Mouse (Mus musculus): ENCODE results near the gene Chd1. TPM values are rescaled to one million over a fixed set of nuclear protein-coding genes. Genes with fewer than 3 reads are reported as not detected.
"Not testable (repeated sequence)": the region's sequence is repeated elsewhere in the genome, so short reads cannot be mapped to it uniquely, and the experiment has no call there.

Gene Chd1
- total RNA-seq, 2 experiments from 2014 or later, result 21.4 to 25.9 TPM

- peak in 1 of 2 experiments; percentile 26 for DNase-seq (ENCODE audit: low spot score in 2 of 2)
Observed at GRCm38 (mm10) chr17:15731706-15732105, 26.9 kb downstream of the Chd1 start.

GRCm38 (mm10) chr17:15737346-15737917 is 32.7 kb downstream of the Chd1 start:
- no peak for DNase-seq (ENCODE audit: low spot score in 2 of 2)

DNA sequence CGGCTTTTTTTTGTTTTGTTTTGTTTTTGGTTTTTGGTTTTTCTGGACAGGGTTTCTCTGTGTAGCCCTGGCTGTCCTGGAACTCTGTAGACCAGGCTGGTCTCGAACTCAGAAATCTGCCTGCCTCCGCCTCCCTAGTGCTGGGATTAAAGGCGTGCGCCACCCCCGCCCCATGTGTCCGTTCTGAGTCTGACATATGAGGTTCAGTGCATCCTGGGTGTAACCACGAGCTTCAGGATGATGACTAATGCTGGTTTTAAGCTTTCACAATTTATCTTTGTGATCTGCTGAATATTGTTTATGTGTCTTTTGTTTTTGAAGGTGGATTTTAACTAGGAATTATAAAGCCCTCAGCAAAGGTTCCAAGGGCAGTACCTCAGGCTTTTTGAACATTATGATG is 37.1 kb downstream of the Chd1 start:
- peak in 1 of 2 experiments; percentile 45 for DNase-seq (ENCODE audit: low spot score in 2 of 2)

- DNase-seq (ENCODE audit: low spot score in 2 of 2), result peak in 1 of 2 experiments; percentile 38
Observed at GRCm38 (mm10) chr17:15742953-15743352, 38.2 kb downstream of the Chd1 start.

GRCm38 (mm10) chr17:15743379-15743778 is 38.6 kb downstream of the Chd1 start:
- no peak for DNase-seq (ENCODE audit: low spot score in 2 of 2)

GRCm38 (mm10) chr17:15746696-15747095 is 41.9 kb downstream of the Chd1 start:
- DNase-seq (ENCODE audit: low spot score in 2 of 2), result no peak

DNA sequence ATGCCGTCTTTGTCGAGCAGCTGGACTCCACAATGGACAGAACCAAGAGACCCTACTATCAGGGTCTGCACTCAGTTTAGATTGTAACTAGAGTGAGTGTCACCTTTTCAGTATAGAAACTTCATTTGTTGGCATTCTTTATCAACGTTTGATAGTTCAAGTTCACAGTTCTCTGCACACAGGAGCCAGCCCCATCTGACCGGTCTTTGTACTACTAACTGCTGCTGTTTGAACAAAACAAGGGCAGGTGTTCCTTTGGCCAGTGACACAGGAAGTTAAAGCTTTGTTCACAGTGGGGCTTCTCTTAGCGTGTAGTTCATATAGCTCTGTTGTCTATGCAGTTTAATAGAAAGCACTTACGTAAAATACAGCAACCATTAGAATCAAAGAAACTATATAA is 43.3 kb downstream of the Chd1 start:
- DNase-seq (ENCODE audit: low spot score in 2 of 2), result no peak

- not testable (repeated sequence) for DNase-seq (ENCODE audit: low spot score in 2 of 2)
Observed at GRCm38 (mm10) chr17:15751264-15751663, 46.5 kb downstream of the Chd1 start.

DNA sequence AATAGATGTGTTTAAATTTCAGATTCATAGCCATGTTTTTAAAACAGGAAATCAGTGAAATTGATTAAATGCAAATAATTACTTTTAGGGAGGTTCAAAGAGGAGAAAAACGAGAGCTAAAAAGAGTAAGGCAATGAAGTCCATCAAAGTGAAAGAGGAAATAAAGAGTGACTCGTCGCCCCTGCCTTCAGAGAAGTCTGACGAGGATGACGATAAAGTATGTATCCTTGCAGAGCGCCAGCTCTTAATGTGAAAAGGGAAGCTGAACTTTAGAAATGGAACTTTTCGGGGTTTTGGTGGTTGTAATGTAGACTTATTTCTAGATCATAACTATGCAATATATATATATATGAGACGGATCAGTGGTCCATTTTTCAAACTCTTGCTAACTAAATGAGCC is 56.4 kb downstream of the Chd1 start:
- no peak for DNase-seq (ENCODE audit: low spot score in 2 of 2)

- peak in 1 of 2 experiments; percentile 30 for DNase-seq (ENCODE audit: low spot score in 2 of 2)
Observed at GRCm38 (mm10) chr17:15769081-15769724, 64.4 kb downstream of the Chd1 start.

GRCm38 (mm10) chr17:15773956-15774355 is 69.2 kb downstream of the Chd1 start:
- DNase-seq (ENCODE audit: low spot score in 2 of 2), result no peak

GRCm38 (mm10) chr17:15774565-15775215 is 69.9 kb downstream of the Chd1 start:
- no peak for DNase-seq (ENCODE audit: low spot score in 2 of 2)

- no peak for DNase-seq (ENCODE audit: low spot score in 2 of 2)
Observed at GRCm38 (mm10) chr17:15776349-15776748, 71.6 kb downstream of the Chd1 start.

- peak in 1 of 2 experiments; percentile 77 for DNase-seq (ENCODE audit: low spot score in 2 of 2)
Observed at GRCm38 (mm10) chr17:15777979-15778378, 73.2 kb downstream of the Chd1 start.

GRCm38 (mm10) chr17:15787036-15787435 is 82.3 kb downstream of the Chd1 start:
- peak in 1 of 2 experiments; percentile 53 for DNase-seq (ENCODE audit: low spot score in 2 of 2)

DNA sequence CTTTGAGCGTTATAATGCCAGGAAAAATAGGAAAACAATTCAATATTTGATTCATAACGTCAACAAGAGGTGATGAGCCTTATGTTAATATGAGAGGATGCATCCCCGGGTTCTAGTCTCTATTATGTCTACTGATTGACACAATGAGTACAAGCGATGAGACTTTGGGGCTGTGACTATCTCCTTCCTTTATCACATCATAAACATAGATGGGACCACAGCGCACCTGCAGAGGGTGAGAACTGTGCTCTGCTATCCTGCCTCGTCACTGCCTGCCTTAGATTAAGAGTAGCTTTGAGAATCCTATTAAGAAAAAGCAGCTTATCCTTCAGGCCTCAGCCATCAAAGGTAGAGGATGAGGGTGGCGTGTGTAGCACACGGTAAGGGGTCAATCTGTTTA is 85.9 kb downstream of the Chd1 start:
- DNase-seq (ENCODE audit: low spot score in 2 of 2), result no peak

DNA sequence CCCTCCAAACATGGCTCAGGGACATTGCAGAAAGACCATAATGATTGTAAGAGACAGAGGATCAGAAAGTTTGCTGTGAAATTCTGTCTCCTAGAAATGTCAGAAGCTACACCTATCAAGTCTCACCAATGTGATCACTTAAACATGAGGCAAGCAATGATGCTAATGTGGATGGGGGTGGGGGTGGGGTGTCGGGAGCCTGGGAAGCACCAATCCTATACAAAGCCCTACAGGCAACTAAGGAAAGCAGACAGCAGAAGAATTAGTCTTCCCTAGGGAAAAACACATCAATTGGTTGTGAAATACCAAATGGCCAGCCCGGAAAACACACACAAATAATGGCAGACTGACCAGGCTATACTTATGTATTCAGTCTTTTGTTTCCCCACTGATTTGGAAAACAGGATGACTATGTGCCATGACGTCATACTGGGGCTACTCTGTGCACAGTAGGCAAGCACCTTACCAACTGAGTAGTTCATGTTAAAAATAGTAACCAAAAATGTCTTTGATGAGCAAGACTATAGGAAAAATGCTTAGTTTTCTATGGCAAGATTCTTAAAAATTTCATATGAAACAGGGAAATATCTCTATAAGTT is 94.5 kb downstream of the Chd1 start:
- DNase-seq (ENCODE audit: low spot score in 2 of 2), result no peak

DNA sequence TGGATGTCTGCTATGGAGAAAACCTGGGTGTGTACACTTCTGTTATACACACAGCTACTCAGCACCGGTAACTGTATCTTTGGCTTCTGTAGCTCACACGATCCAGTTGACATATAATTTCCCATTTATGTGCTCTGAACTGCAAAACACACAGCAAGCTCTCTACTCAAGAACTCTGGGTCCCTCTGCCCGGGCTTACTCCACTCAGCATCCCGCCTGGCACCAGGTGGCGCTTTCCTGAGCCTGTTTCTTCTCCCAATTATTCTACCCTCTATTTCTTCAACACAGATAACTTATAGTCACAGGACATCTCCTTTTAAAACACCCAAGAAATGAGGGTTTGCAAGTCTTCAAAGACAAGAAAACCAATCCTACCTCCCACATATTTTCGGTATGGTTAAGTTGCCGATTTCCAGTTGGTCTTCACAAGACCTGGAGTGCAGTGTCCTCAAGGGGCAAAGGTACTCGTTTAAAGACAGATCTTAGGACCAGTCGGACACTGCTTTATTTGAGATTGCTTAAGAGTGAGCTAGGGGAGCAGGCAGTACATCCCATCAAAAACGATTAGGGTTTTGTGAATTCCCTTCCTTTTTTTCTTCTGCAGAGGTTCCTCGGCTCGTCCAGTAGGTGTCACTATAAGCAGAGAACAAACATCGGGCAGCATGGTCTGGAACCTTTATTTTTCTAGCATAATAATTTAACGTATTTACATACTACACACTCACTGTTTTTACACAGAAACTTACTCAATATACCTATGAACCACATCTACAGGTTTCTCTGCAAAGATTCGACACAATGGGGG is 99.4 kb downstream of the Chd1 start:
- peak in 1 of 2 experiments; percentile 55 for DNase-seq (ENCODE audit: low spot score in 2 of 2)

DNA sequence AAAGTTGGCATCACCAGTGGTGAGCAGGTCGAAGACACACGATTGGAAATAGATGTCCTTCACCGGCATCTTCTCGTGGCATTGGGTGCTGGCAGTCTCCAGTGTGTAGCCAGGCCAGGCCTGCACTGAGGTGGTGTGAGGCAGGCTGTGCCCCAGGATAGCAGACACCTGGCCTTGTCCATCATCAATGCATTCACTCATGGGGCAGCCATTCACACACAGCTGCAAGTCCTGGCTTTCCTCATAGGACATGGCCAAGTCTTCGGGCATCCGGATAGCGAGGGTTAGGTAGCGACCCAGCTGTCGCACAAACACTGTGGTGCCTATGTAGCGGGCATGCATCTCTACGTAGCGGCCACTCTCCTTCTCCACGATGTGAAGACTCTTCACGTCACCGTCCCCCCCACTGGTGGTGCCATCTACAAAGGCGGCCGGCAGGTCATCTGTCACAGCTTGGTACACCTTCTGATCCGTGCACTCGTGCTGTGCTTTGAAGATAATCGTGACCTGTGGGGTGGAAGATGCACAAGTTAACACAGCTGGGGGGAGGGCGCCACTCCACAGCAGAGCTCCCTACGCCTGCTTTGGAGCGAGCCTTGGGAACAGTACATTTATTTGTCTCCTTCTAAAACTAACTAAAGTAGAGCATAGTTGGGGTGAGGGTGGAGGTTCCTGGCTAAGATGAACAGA is 102.7 kb downstream of the Chd1 start:
- DNase-seq (ENCODE audit: low spot score in 2 of 2), result no peak

DNA sequence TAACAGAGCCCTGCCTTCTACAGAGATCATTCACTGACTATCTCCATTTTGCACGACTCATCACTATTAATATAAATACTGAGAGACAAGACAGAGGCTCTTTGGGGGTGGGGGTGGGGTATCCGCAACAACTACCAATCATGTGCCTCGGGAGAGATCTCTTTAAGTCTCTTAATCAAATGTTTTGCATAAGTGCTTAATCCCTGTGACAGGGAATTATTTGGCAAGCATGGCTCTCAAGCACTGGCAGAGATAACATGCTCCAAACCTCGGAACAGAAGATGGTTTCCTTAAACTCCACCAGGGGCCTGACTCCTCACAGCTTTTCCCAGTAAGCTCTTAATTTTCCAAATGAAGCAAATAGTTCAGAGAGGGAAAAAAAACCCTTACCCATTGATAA is 103.2 kb downstream of the Chd1 start:
- DNase-seq (ENCODE audit: low spot score in 2 of 2), result no peak
